Mouse (Mus musculus): ENCODE measurements around the gene Dgki.

DNA sequence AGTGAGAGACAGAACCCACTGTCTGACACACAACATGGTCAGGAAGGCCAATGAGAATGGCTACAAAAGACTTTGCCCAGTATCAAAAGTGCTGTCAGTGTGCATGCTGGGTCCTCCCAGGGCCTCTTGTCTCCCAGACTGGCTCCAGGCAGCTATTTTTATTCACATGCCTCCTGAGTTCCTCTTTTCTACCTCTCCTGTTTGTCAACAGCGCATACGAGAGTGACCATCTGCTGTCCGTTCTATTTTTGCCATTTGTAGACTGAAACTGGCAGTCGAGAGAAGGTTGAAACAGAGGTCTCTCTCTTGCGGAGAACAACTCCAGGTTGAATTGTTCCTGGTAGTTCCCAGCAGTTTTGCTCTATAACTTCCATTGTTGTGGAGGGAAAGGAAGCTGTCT lies 103.1 kb downstream of the Dgki start:
- TF ChIP-seq CHD2 (IDR thresholded peaks at IDR 0.05; ENCODE audit: low read depth, low read length) (no peak), ZNF384 (IDR thresholded peaks at IDR 0.05; ENCODE audit: low read depth, low read length) (no peak), ZC3H11A (IDR thresholded peaks at IDR 0.05; ENCODE audit: borderline replicate concordance, low read depth, low read length) (no peak), HCFC1 (IDR thresholded peaks at IDR 0.05; ENCODE audit: borderline replicate concordance, insufficient read depth, low read length) (no peak), MAFK (IDR thresholded peaks at IDR 0.05; ENCODE audit: insufficient read depth, low read depth, low read length) (no peak)

All from ES-E14 (cell line).